In the genomic region with DNA sequence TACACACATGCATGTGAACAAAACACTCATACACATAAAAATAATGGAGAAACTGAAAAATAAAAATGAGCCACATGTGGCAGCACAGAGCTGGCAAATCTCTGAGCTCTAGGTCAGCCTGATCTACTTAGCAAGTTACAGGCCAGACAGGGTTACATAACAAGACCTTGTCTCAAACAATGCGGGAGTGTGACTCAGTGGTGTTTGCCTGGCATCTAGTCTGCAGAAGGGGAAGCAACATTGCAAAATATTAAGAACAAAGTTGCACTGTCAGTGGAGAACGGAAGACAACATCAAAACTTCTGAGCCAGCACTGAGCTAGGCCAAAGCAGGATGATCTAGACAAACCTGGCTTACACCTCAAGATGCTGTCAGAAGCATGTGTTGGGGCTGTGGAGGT, we compare ENCODE assay signal across 16 mouse cellular contexts. TPM values are rescaled to one million over a fixed set of nuclear protein-coding genes. Genes with fewer than 3 reads are reported as not detected.
DNase-seq lines count a peak whose midpoint lies in the region; ATAC-seq lines count a peak whose summit lies in the region.
"Had no signal": no experiment of that assay in that cellular context is flagged by ENCODE, and none has a peak within 500 bp of the region (broad histone marks: within the 10 kb centered on the region; RNA-seq: fewer than 3 reads in every experiment).

No protein-coding gene starts in this region.

- ATAC-seq in liver, embryonic 16.5 days (ENCODE audit: low read depth): no peak
- ATAC-seq in liver, embryonic 11.5 days (replicated peaks; ENCODE audit: low FRiP score): no peak
- ATAC-seq in heart, embryonic 12.5 days (ENCODE audit: insufficient number of reproducible peaks, low FRiP score): no peak
- ATAC-seq: CD4-positive, CD25-positive, alpha-beta regulatory T cell, adult 4 months had no signal

- H3K4me2 ChIP-seq in liver, embryonic 16.5 days (ENCODE audit: low read depth, low read length): peak overlapping the region; percentile 22; the same call in 1 of the 2 replicates
- no peak overlapping the region for H3K4me2 ChIP-seq in liver, embryonic 11.5 days
- H3K4me2 ChIP-seq in heart, embryonic 12.5 days: no peak overlapping the region
- H3K4me2 ChIP-seq: embryonic facial prominence, embryonic 15.5 days; forebrain, embryonic 12.5 days; lung, embryonic 14.5 days; neural tube, embryonic 15.5 days had no signal

- H3K27me3 ChIP-seq in liver, embryonic 16.5 days (ENCODE audit: control insufficient read depth, insufficient read depth, low read depth, low read length): no peaks in the 10 kb centered on the region
- H3K27me3 ChIP-seq in liver, embryonic 11.5 days (replicated peaks; ENCODE audit: control insufficient read depth, insufficient read depth, low read length): no peaks in the 10 kb centered on the region
- no peaks in the 10 kb centered on the region for H3K27me3 ChIP-seq in heart, embryonic 12.5 days (replicated peaks)
- H3K27me3 ChIP-seq: embryonic facial prominence, embryonic 15.5 days; forebrain, embryonic 12.5 days; neural tube, embryonic 15.5 days had no signal

- H3K4me3 ChIP-seq in liver, embryonic 16.5 days (ENCODE audit: low read depth, low read length): no peak overlapping the region
- H3K4me3 ChIP-seq in liver, embryonic 11.5 days (ENCODE audit: low read depth, low read length): no peak overlapping the region
- no peak overlapping the region for H3K4me3 ChIP-seq in macrophage (ENCODE audit: inconsistent target)
- no peak overlapping the region for H3K4me3 ChIP-seq in heart, embryonic 12.5 days
- H3K4me3 ChIP-seq: embryonic facial prominence, embryonic 15.5 days; forebrain, embryonic 12.5 days; limb, embryonic 10.5 days; midbrain, embryonic 10.5 days; neural tube, embryonic 15.5 days had no signal

- WGBS in liver, embryonic 16.5 days (ENCODE audit: insufficient replicate concordance): 48% methylated on average over 2 of the region's 2 CpGs
- WGBS in liver, embryonic 11.5 days: 68% methylated on average over 2 of the region's 2 CpGs
- WGBS in macrophage (ENCODE audit: missing documents): 4% methylated on average over 2 of the region's 2 CpGs
- 89% methylated on average over 2 of the region's 2 CpGs for WGBS in heart, embryonic 12.5 days

- H3K79me2 ChIP-seq in macrophage (ENCODE audit: inconsistent target): peaks cover 23% of the 10 kb centered on the region

- H3K9ac ChIP-seq in liver, embryonic 16.5 days (ENCODE audit: low read depth, low read length): no peak overlapping the region
- H3K9ac ChIP-seq in liver, embryonic 11.5 days (ENCODE audit: low read depth, low read length): no peak overlapping the region
- H3K9ac ChIP-seq in heart, embryonic 12.5 days: no peak overlapping the region
- H3K9ac ChIP-seq: embryonic facial prominence, embryonic 15.5 days; forebrain, embryonic 12.5 days; lung, embryonic 14.5 days; neural tube, embryonic 15.5 days had no signal

- peaks cover 4% of the 10 kb centered on the region for H3K36me3 ChIP-seq in liver, embryonic 16.5 days (ENCODE audit: control insufficient read depth, insufficient read depth)
- H3K36me3 ChIP-seq in liver, embryonic 11.5 days (ENCODE audit: control insufficient read depth, insufficient read depth, low read length): peaks cover 21% of the 10 kb centered on the region
- no peaks in the 10 kb centered on the region for H3K36me3 ChIP-seq in macrophage (ENCODE audit: inconsistent target)
- peaks cover 30% of the 10 kb centered on the region for H3K36me3 ChIP-seq in heart, embryonic 12.5 days

- no peaks in the 10 kb centered on the region; the same call in 1 of the 2 replicates for H3K9me3 ChIP-seq in liver, embryonic 16.5 days (replicated peaks; ENCODE audit: control insufficient read depth, low read length)
- no peaks in the 10 kb centered on the region for H3K9me3 ChIP-seq in liver, embryonic 11.5 days (ENCODE audit: control insufficient read depth, low read length)
- H3K9me3 ChIP-seq in heart, embryonic 12.5 days (replicated peaks): peaks cover 3% of the 10 kb centered on the region; the same call in 1 of the 2 replicates
- H3K9me3 ChIP-seq: embryonic facial prominence, embryonic 15.5 days; forebrain, embryonic 12.5 days had no signal

- peak overlapping the region; percentile 39; the same call in 1 of the 2 replicates for H3K27ac ChIP-seq in liver, embryonic 16.5 days (ENCODE audit: low read length)
- no peak overlapping the region for H3K27ac ChIP-seq in liver, embryonic 11.5 days (ENCODE audit: low read depth, low read length)
- H3K27ac ChIP-seq in macrophage: peak overlapping the region; percentile 63
- H3K27ac ChIP-seq in heart, embryonic 12.5 days (ENCODE audit: poor library complexity, severe bottlenecking): no peak overlapping the region
- H3K27ac ChIP-seq: embryonic facial prominence, embryonic 15.5 days; forebrain, embryonic 12.5 days; limb, embryonic 10.5 days; midbrain, embryonic 10.5 days; neural tube, embryonic 15.5 days had no signal

- no peak for DNase-seq in liver, embryonic 11.5 days (ENCODE audit: low spot score)
- DNase-seq in adipocyte (ENCODE audit: low spot score): peak; percentile 66
- no peak for DNase-seq in T-cell, adult 2 months (ENCODE audit: low spot score)
- no peak for DNase-seq in right cerebral cortex, postnatal 25 days
- DNase-seq: cerebellum, adult 2 months; layer of hippocampus, postnatal 36 days; lung, embryonic 14.5 days had no signal

- H3K4me1 ChIP-seq in liver, embryonic 16.5 days (ENCODE audit: control insufficient read depth, low read depth, low read length): peaks cover 23% of the 10 kb centered on the region
- H3K4me1 ChIP-seq in liver, embryonic 11.5 days (replicated peaks; ENCODE audit: control insufficient read depth, insufficient read depth, low read length): peaks cover 31% of the 10 kb centered on the region
- peaks cover 12% of the 10 kb centered on the region for H3K4me1 ChIP-seq in heart, embryonic 12.5 days (replicated peaks)

RNA-seq across cellular contexts. Expression of gene Sephs2, which starts 3.6 kb away (rescaled TPM):
- polyA plus RNA-seq in liver, embryonic 16.5 days (2015; fragmentation: Nextera tagmentation; extraction: Ambion mirVana): 164 and 180 TPM in 2 replicates
- polyA plus RNA-seq in liver, embryonic 11.5 days (2014; fragmentation: Nextera tagmentation; extraction: Ambion mirVana): 178 and 203 TPM in 2 replicates
- total RNA-seq in macrophage (2018; cell fraction: chromatin; rRNA removed): 10 to 100 TPM in 15 of 26 experiments, 1 to 10 TPM in 11; 1.8 to 76.5 (median 14.2) TPM
- total RNA-seq in macrophage (2018; cell fraction: cytosol; rRNA removed): 100 to 1,000 TPM in 1 of 26 experiments, 10 to 100 TPM in 25; 13.6 to 109 (median 45.9) TPM
- 100 to 1,000 TPM in 1 of 26 experiments, 10 to 100 TPM in 22, 1 to 10 TPM in 3; 5.1 to 115 (median 32.6) TPM for total RNA-seq in macrophage (2018; cell fraction: nucleus; rRNA removed)
- polyA plus RNA-seq in macrophage (2018): 19.7 to 40.4 TPM (median 38.9 TPM) in 3 replicates
- polyA plus RNA-seq in heart, embryonic 12.5 days (2016; fragmentation: Nextera tagmentation; extraction: Ambion mirVana): 86.4 and 87.2 TPM in 2 replicates

RNA-seq across cellular contexts. Expression of gene Dctpp1, which starts 9.7 kb away (rescaled TPM):
- 79.8 and 83.4 TPM in 2 replicates for polyA plus RNA-seq in liver, embryonic 16.5 days (2015; fragmentation: Nextera tagmentation; extraction: Ambion mirVana)
- polyA plus RNA-seq in liver, embryonic 11.5 days (2014; fragmentation: Nextera tagmentation; extraction: Ambion mirVana): 266 and 275 TPM in 2 replicates
- 1 to 10 TPM in 5 of 26 experiments, not detected in 21; 1.4 to 4.0 (median 1.5) TPM for total RNA-seq in macrophage (2018; cell fraction: chromatin; rRNA removed)
- total RNA-seq in macrophage (2018; cell fraction: cytosol; rRNA removed): 10 to 100 TPM; 15.8 to 36.1 (median 24.0) TPM
- total RNA-seq in macrophage (2018; cell fraction: nucleus; rRNA removed): 1 to 10 TPM; 1.1 to 9.8 (median 3.8) TPM
- polyA plus RNA-seq in macrophage (2018): 15.9 to 45.9 TPM (median 27.1 TPM) in 3 replicates
- polyA plus RNA-seq in heart, embryonic 12.5 days (2016; fragmentation: Nextera tagmentation; extraction: Ambion mirVana): 162 and 163 TPM in 2 replicates

RNA-seq across cellular contexts. Expression of gene Itgal, which starts 25.8 kb away (rescaled TPM):
- polyA plus RNA-seq in liver, embryonic 16.5 days (2015; fragmentation: Nextera tagmentation; extraction: Ambion mirVana): 5.4 and 6.7 TPM in 2 replicates
- polyA plus RNA-seq in liver, embryonic 11.5 days (2014; fragmentation: Nextera tagmentation; extraction: Ambion mirVana): 6.2 and 6.5 TPM in 2 replicates
- 1,000 to 10,000 TPM in 1 of 26 experiments, 100 to 1,000 TPM in 9, 10 to 100 TPM in 10, 1 to 10 TPM in 6; 3.3 to 1,078 (median 68.2) TPM for total RNA-seq in macrophage (2018; cell fraction: chromatin; rRNA removed)
- total RNA-seq in macrophage (2018; cell fraction: cytosol; rRNA removed): 100 to 1,000 TPM in 4 of 26 experiments, 10 to 100 TPM in 10, 1 to 10 TPM in 12; 3.5 to 139 (median 22.0) TPM
- total RNA-seq in macrophage (2018; cell fraction: nucleus; rRNA removed): 100 to 1,000 TPM in 12 of 26 experiments, 10 to 100 TPM in 13, 1 to 10 TPM in 1; 8.1 to 442 (median 79.9) TPM
- 5.5 to 18.7 TPM (median 12.0 TPM) in 3 replicates for polyA plus RNA-seq in macrophage (2018)
- 1.0 and 1.1 TPM in 2 replicates for polyA plus RNA-seq in heart, embryonic 12.5 days (2016; fragmentation: Nextera tagmentation; extraction: Ambion mirVana)

RNA-seq across cellular contexts. Expression of gene Zfp771, which starts 26.2 kb away (rescaled TPM):
- polyA plus RNA-seq in liver, embryonic 16.5 days (2015; fragmentation: Nextera tagmentation; extraction: Ambion mirVana): 11.0 and 13.8 TPM in 2 replicates
- 45.9 and 47.3 TPM in 2 replicates for polyA plus RNA-seq in liver, embryonic 11.5 days (2014; fragmentation: Nextera tagmentation; extraction: Ambion mirVana)
- 10 to 100 TPM in 24 of 26 experiments, 1 to 10 TPM in 2; 4.1 to 36.9 (median 18.8) TPM for total RNA-seq in macrophage (2018; cell fraction: chromatin; rRNA removed)
- total RNA-seq in macrophage (2018; cell fraction: cytosol; rRNA removed): 1 to 10 TPM; 3.9 to 9.6 (median 6.6) TPM
- 10 to 100 TPM in 18 of 26 experiments, 1 to 10 TPM in 8; 6.5 to 27.8 (median 13.3) TPM for total RNA-seq in macrophage (2018; cell fraction: nucleus; rRNA removed)
- polyA plus RNA-seq in macrophage (2018): 2.3 to 8.3 TPM (median 8.1 TPM) in 3 replicates
- polyA plus RNA-seq in heart, embryonic 12.5 days (2016; fragmentation: Nextera tagmentation; extraction: Ambion mirVana): 32.7 and 34.4 TPM in 2 replicates

RNA-seq across cellular contexts. Expression of gene Sept1, which starts 37.3 kb away (rescaled TPM):
- 10.1 and 11.1 TPM in 2 replicates for polyA plus RNA-seq in liver, embryonic 16.5 days (2015; fragmentation: Nextera tagmentation; extraction: Ambion mirVana)
- polyA plus RNA-seq in liver, embryonic 11.5 days (2014; fragmentation: Nextera tagmentation; extraction: Ambion mirVana): 14.9 and 17.5 TPM in 2 replicates
- 1 to 10 TPM in 16 of 26 experiments, not detected in 10; 1.4 to 7.7 (median 3.5) TPM for total RNA-seq in macrophage (2018; cell fraction: chromatin; rRNA removed)
- 1 to 10 TPM in 3 of 26 experiments, under 1 TPM in 20, not detected in 3; 0.18 to 1.8 (median 0.47) TPM for total RNA-seq in macrophage (2018; cell fraction: cytosol; rRNA removed)
- 10 to 100 TPM in 5 of 26 experiments, 1 to 10 TPM in 19, under 1 TPM in 2; 0.89 to 12.9 (median 2.4) TPM for total RNA-seq in macrophage (2018; cell fraction: nucleus; rRNA removed)
- 0.75 to 2.4 TPM (median 1.9 TPM) in 3 replicates for polyA plus RNA-seq in macrophage (2018)
- polyA plus RNA-seq in heart, embryonic 12.5 days (2016; fragmentation: Nextera tagmentation; extraction: Ambion mirVana): 22.1 and 28.2 TPM in 2 replicates

Comparison
In these comparisons a context has a peak if more than half of its experiments do, and no peak if none do; other contexts are left out.
1. H3K27ac ChIP-seq: peak in liver, embryonic 16.5 days (single experiment) and macrophage (single experiment); none in liver, embryonic 11.5 days (single experiment) and heart, embryonic 12.5 days (single experiment).